Mouse (Mus musculus) myocyte (in vitro differentiated cells): ENCODE measurements around the gene Dyrk4. TPM values are rescaled to one million over a fixed set of nuclear protein-coding genes. Genes with fewer than 3 reads are reported as not detected.

Experiments used
- H3K27me3 ChIP-seq: one replicate; pipeline ENCODE4 v1.6.1; 2011; ENCODE audit not compliant: control insufficient read depth, insufficient read depth, insufficient read length
- H3K36me3 ChIP-seq: one replicate; pipeline ENCODE4 v1.6.1; 2011; ENCODE audit not compliant: control insufficient read depth, insufficient read depth
- H3K4me2 ChIP-seq: one replicate; pipeline ENCODE4 v1.6.1; 2011; ENCODE audit warnings: low read depth, control low read depth
- H3K4me3 ChIP-seq: one replicate; pipeline ENCODE4 v1.5.1; 2011; ENCODE audit warnings: mild to moderate bottlenecking, control low read depth, moderate library complexity
- H3K79me2 ChIP-seq: one replicate; pipeline ENCODE4 v1.6.1; 2011; ENCODE audit not compliant: control insufficient read depth, insufficient read depth
- H3ac ChIP-seq: one replicate; pipeline ENCODE4 v1.6.1; 2011; ENCODE audit not compliant: control insufficient read depth, insufficient read length
- CEBPB ChIP-seq: IDR thresholded peaks from 2 replicates; pipeline ENCODE4 v1.6.1; 2011; ENCODE audit warnings: mild to moderate bottlenecking, moderate library complexity; ENCODE audit not compliant: poor library complexity, insufficient read depth, severe bottlenecking
- E2F4 ChIP-seq: IDR thresholded peaks from one replicate; pipeline ENCODE4 v1.6.1; 2011; ENCODE audit warnings: mild to moderate bottlenecking, control low read depth, moderate library complexity; ENCODE audit not compliant: insufficient read depth
- MAX ChIP-seq: IDR thresholded peaks from one replicate; pipeline ENCODE4 v1.6.1; 2011; ENCODE audit warnings: low read depth, mild to moderate bottlenecking, control low read depth
- MYOD1 ChIP-seq, 3 experiments: IDR thresholded peaks; one replicate each; pipeline ENCODE4 v1.6.1; 2011; ENCODE audit warnings: control low read depth in 2 of 3, low read depth in 2 of 3, mild to moderate bottlenecking in 2 of 3, moderate library complexity in 1 of 3; ENCODE audit not compliant: insufficient read length in 2 of 3, control insufficient read depth in 1 of 3
- MYOG ChIP-seq, 3 experiments: IDR thresholded peaks; one replicate each; pipeline ENCODE4 v1.6.1; 2011; ENCODE audit warnings: control low read depth in 2 of 3, low read depth in 2 of 3, mild to moderate bottlenecking in 2 of 3; ENCODE audit not compliant: insufficient read length in 2 of 3, control insufficient read depth in 1 of 3, insufficient read depth in 1 of 3
- POLR2A ChIP-seq: IDR thresholded peaks from one replicate; pipeline ENCODE4 v1.6.1; 2011; ENCODE audit warnings: low read depth, mild to moderate bottlenecking, control low read depth, moderate library complexity; ENCODE audit not compliant: insufficient read length
- POLR2AphosphoS2 ChIP-seq: IDR thresholded peaks from one replicate; pipeline ENCODE4 v1.6.1; 2011; ENCODE audit warnings: low read depth, control low read depth; ENCODE audit not compliant: insufficient read length
- REST ChIP-seq: IDR thresholded peaks from one replicate; pipeline ENCODE4 v1.6.1; 2011; ENCODE audit warnings: mild to moderate bottlenecking, control low read depth, moderate library complexity; ENCODE audit not compliant: insufficient read depth, insufficient read length
- SRF ChIP-seq: IDR thresholded peaks from one replicate; pipeline ENCODE4 v1.6.1; 2011; ENCODE audit warnings: low read depth; ENCODE audit not compliant: control insufficient read depth, insufficient read length
- TCF12 ChIP-seq: IDR thresholded peaks from one replicate; pipeline ENCODE4 v1.6.1; 2011; ENCODE audit warnings: mild to moderate bottlenecking, control low read depth; ENCODE audit not compliant: poor library complexity, insufficient read depth, severe bottlenecking
- TCF3 ChIP-seq: IDR thresholded peaks from one replicate; pipeline ENCODE4 v1.6.1; 2011; ENCODE audit warnings: low read depth, control low read depth; ENCODE audit not compliant: insufficient read length
- USF1 ChIP-seq: IDR thresholded peaks from one replicate; pipeline ENCODE4 v1.6.1; 2011; ENCODE audit warnings: low read depth, mild to moderate bottlenecking, control low read depth, moderate library complexity
- polyA plus RNA-seq: library from polyadenylated mRNA; unstranded; fragments of >200 nt; fragmentation: generic; extraction: Trizol; gene quantifications from one replicate; pipeline ENCODE4 v1.2.1, GENCODE M21; 2012; ENCODE audit warnings: missing spikeins

Gene Dyrk4
- polyA plus RNA-seq, 1 experiment: 10.7 TPM

GRCm38 (mm10) chr6:126938853-126939486 is 17.3 kb upstream of the Dyrk4 start:
- peak overlapping the region; percentile 75 for H3ac ChIP-seq
- TF ChIP-seq E2F4: no peak
- no peak for TF ChIP-seq MAX
- TF ChIP-seq REST: no peak
- TF ChIP-seq POLR2AphosphoS2: no peak
- TF ChIP-seq MYOG (IDR thresholded peaks at IDR 0.05; ENCODE audit: control insufficient read depth in 1 of 3, insufficient read depth in 1 of 3, insufficient read length in 2 of 3, low read depth in 2 of 3): no peak
- peaks cover 15% of the 10 kb centered on the region for H3K79me2 ChIP-seq
- H3K4me2 ChIP-seq: peak overlapping the region; percentile 73
- H3K4me3 ChIP-seq: peak overlapping the region; percentile 78
- H3K36me3 ChIP-seq: peaks cover 10% of the 10 kb centered on the region
- H3K27me3 ChIP-seq: no peaks in the 10 kb centered on the region

DNA sequence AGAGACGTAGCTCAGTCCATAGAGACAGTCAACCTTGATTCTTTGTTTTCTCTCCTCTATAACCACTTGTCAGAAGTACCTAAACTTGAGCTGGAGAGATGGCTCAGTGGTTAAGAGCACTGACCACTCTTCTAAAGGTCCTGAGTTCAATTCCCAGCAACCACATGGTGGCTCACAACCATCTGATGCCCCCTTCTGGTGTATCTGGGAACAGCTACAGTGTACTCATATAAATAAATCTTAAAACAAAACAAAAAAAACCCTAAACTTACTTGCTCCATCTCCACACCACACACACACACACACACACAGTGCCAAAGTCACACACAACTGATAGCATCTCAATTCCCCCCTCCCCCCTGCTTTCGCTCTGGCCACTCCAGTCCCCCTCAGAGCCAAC is 16.4 kb upstream of the Dyrk4 start:
- peaks cover 15% of the 10 kb centered on the region for H3K79me2 ChIP-seq
- TF ChIP-seq MYOG (IDR thresholded peaks at IDR 0.05; ENCODE audit: control insufficient read depth in 1 of 3, insufficient read depth in 1 of 3, insufficient read length in 2 of 3, low read depth in 2 of 3) (no peak), MAX (no peak), POLR2AphosphoS2 (no peak), USF1 (no peak), REST (no peak), SRF (no peak)
- H3K27me3 ChIP-seq: no peaks in the 10 kb centered on the region
- peak overlapping the region; percentile 78 for H3K4me3 ChIP-seq
- peaks cover 5% of the 10 kb centered on the region for H3K36me3 ChIP-seq
- H3K4me2 ChIP-seq: peak overlapping the region; percentile 73
- no peak overlapping the region for H3ac ChIP-seq

DNA sequence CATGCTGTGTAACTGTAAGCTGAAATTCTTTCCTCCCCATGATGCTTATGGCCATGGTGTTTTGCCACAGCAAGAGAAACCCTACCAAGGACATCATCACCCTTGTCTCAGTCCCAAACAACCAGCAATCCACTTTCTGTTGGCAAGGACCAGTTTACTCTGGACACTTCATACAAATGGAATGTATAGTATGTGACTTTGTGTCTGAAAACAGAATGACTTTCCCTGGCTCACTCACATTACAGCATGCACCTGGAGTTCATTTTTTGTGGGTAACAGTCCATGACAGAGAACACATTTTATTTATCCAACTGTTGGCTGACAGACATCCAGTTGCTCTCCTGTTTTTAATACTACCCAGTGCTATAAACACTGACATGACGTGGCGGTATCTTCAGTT is 11.3 kb upstream of the Dyrk4 start:
- no peak overlapping the region for H3K4me3 ChIP-seq
- H3K79me2 ChIP-seq: peaks cover 10% of the 10 kb centered on the region
- no peaks in the 10 kb centered on the region for H3K27me3 ChIP-seq
- H3K4me2 ChIP-seq: no peak overlapping the region
- H3K36me3 ChIP-seq: no peaks in the 10 kb centered on the region
- TF ChIP-seq E2F4: no peak
- no peak overlapping the region for H3ac ChIP-seq

GRCm38 (mm10) chr6:126914928-126915327 is 6.7 kb downstream of the Dyrk4 start:
- Histone ChIP-seq H3K4me2 (no peak overlapping the region), H3K36me3 (no peaks in the 10 kb centered on the region), H3ac (no peak overlapping the region), H3K79me2 (no peaks in the 10 kb centered on the region), H3K27me3 (no peaks in the 10 kb centered on the region), H3K4me3 (no peak overlapping the region)
- TF ChIP-seq POLR2A (no peak), TCF12 (no peak), MAX (no peak), POLR2AphosphoS2 (no peak), SRF (no peak), USF1 (no peak)

GRCm38 (mm10) chr6:126910727-126911126 is 10.9 kb downstream of the Dyrk4 start:
- H3K27me3 ChIP-seq: no peaks in the 10 kb centered on the region
- H3K4me2 ChIP-seq: no peak overlapping the region
- H3K4me3 ChIP-seq: no peak overlapping the region
- H3K79me2 ChIP-seq: no peaks in the 10 kb centered on the region
- H3K36me3 ChIP-seq: no peaks in the 10 kb centered on the region
- H3ac ChIP-seq: no peak overlapping the region
- TF ChIP-seq TCF3 (no peak), MYOD1 (IDR thresholded peaks at IDR 0.05; ENCODE audit: control insufficient read depth in 1 of 3, insufficient read length in 2 of 3, low read depth in 2 of 3) (no peak), SRF (no peak), POLR2A (no peak), TCF12 (no peak), MAX (no peak), E2F4 (no peak), POLR2AphosphoS2 (no peak), USF1 (no peak), MYOG (IDR thresholded peaks at IDR 0.05; ENCODE audit: control insufficient read depth in 1 of 3, insufficient read depth in 1 of 3, insufficient read length in 2 of 3, low read depth in 2 of 3) (no peak), CEBPB (no peak), REST (no peak)

GRCm38 (mm10) chr6:126907876-126908275 is 13.8 kb downstream of the Dyrk4 start:
- H3K36me3 ChIP-seq: no peaks in the 10 kb centered on the region
- H3ac ChIP-seq: no peak overlapping the region
- H3K4me2 ChIP-seq: no peak overlapping the region
- no peaks in the 10 kb centered on the region for H3K79me2 ChIP-seq
- no peaks in the 10 kb centered on the region for H3K27me3 ChIP-seq
- no peak overlapping the region for H3K4me3 ChIP-seq
- TF ChIP-seq E2F4 (no peak), POLR2AphosphoS2 (no peak), SRF (no peak), TCF3 (no peak)
